Mouse (Mus musculus) liver, postnatal 0 days (tissue): ENCODE results near the gene Proca1. TPM values are rescaled to one million over a fixed set of nuclear protein-coding genes. Genes with fewer than 3 reads are reported as not detected.
"Not testable (repeated sequence)": the region's sequence is repeated elsewhere in the genome, so short reads cannot be mapped to it uniquely, and the experiment has no call there.

Experiments
- ATAC-seq: fragments of 200-750 bp; cut with Nextera tagmentation; 2 replicates; pipeline ENCODE4 v1.8.0; 2017; ENCODE audit warnings: mild to moderate bottlenecking, moderate library complexity
- DNase-seq: peaks from one replicate; pipeline ENCODE4 v3.0.0-alpha.2; 2016
- H3K27ac ChIP-seq: fragments of 300-500 bp; sonication (generic); 2 replicates; pipeline ENCODE4 v1.5.1; 2014; ENCODE audit warnings: antibody characterized with exemption, moderate library complexity, mild to moderate bottlenecking, low read depth
- H3K27me3 ChIP-seq: fragments of 300-500 bp; sonication (generic); 2 replicates; pipeline ENCODE4 v1.6.1; 2014; ENCODE audit warnings: low read length, control low read depth, mixed read lengths; ENCODE audit not compliant: insufficient read depth
- H3K36me3 ChIP-seq: fragments of 300-500 bp; sonication (generic); replicated peaks from 2 replicates; pipeline ENCODE4 v1.6.1; 2014; ENCODE audit warnings: mild to moderate bottlenecking, control low read depth, low read length, moderate library complexity, mixed read lengths; ENCODE audit not compliant: insufficient read depth
- H3K4me1 ChIP-seq: fragments of 300-500 bp; sonication (generic); 2 replicates; pipeline ENCODE4 v1.6.1; 2014; ENCODE audit warnings: antibody characterized with exemption, mild to moderate bottlenecking, control low read depth; ENCODE audit not compliant: insufficient read depth
- H3K4me2 ChIP-seq: fragments of 300-500 bp; sonication (generic); 2 replicates; pipeline ENCODE4 v1.6.1; 2014; ENCODE audit warnings: low read depth, mild to moderate bottlenecking, low read length, moderate library complexity, mixed read lengths
- H3K4me3 ChIP-seq: fragments of 300-500 bp; sonication (generic); 2 replicates; pipeline ENCODE4 v1.5.1; 2014; ENCODE audit warnings: low read depth, low read length
- H3K9ac ChIP-seq: fragments of 300-500 bp; sonication (generic); replicated peaks from 2 replicates; pipeline ENCODE4 v1.6.1; 2014; ENCODE audit warnings: mild to moderate bottlenecking, moderate library complexity
- H3K9me3 ChIP-seq: fragments of 300-500 bp; sonication (generic); 2 replicates; pipeline ENCODE4 v1.6.1; 2016; ENCODE audit warnings: mild to moderate bottlenecking, control low read depth, low read length, mixed read lengths
- CTCF ChIP-seq: sonication (generic); IDR thresholded peaks from 2 replicates; pipeline ENCODE4 v1.5.1; 2016; ENCODE audit warnings: antibody characterized with exemption, low read depth
- EP300 ChIP-seq: IDR thresholded peaks from 2 replicates; pipeline ENCODE4 v1.6.1; 2016; ENCODE audit warnings: antibody characterized with exemption, low read depth, mild to moderate bottlenecking
- WGBS: fragments of 180-500 bp; shearing (Covaris S2); extraction: QIAGEN DNeasy Blood & Tissue Kit; methylation state at CpG from one replicate; pipeline ENCODE4 v1.1.7; 2014; ENCODE audit not compliant: insufficient replicate concordance; 5-methylcytosine and 5-hydroxymethylcytosine counted together
- polyA plus RNA-seq: library from polyadenylated mRNA; unstranded; fragments of >200 nt; fragmentation: Nextera tagmentation; extraction: Ambion mirVana; gene quantifications from 2 replicates; pipeline ENCODE4 v1.2.1, GENCODE M21; 2015

Gene Proca1
- polyA plus RNA-seq, 1 experiment from 2014 or later: 1.00 TPM

DNA sequence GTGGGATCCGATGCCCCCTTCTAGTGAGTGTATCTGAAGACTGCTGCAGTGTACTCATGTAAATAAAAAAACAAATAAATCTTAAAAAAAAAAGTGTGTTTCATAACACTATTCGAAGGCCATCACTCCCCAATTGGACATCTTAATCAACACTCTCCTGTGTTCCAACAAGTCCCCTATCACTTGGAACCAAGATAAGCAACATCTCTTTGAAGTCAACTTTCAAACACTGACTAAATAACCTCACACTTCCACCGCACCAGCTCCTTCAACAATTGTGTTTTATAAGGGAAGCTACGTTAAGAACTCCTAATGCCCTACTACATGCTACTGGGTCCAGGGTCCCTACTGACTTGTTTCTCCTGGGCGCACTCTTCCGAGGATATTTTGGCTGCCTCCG is 10.7 kb upstream of the Proca1 start:
- 3% methylated on average over 7 of the region's 7 CpGs for WGBS
- DNase-seq: no peak

DNA sequence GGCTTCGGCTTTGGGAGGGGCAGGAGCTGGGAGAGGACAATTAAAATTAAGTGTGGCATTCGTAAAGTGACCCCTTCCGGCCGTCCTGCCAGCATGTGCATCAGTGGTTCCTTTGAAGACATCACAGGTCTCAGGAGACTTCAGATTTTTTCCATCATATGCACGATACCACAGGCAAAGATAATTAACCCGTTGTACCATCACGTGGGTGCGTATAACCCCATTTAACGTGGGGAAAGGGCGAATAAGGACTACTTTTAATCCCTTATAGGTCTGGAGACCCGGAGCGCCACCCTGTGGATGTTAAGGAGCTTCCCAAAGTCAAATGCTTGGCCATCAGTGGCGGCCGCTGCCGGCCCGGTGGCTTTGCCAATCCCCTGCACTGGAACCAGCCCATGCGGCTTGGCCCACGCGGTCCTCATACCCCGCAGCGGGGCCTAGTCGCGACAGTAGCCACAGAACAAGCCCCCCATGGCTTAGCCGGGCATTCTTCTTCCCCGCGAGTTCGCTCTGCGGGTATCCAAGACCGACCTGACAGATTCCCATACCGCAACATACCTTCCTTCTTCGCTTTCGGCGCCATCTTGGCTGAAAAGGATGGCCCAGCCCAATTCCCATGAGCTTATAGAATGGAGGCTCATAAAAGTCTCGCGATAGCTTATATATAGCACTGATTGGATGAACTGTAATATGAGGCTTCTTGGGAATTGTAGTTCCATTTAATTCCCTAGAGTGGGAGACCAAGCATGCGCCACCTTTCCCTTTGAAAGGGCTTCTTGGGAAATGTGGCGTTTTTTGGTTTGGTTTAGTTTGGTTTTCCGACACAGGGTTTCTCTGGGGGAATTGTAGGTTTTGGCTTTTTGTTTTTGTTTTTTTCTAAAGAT is 10.0 kb upstream of the Proca1 start, which contains the start of gene Rpl23a:
Rpl23a (minus strand) TSS at position 624 of the 884 bp plus-strand sequence.
- 1% methylated on average over 38 of the region's 38 CpGs for WGBS
- peaks cover 29% of the 10 kb centered on the region for H3K36me3 ChIP-seq
- H3K4me1 ChIP-seq: peaks cover 31% of the 10 kb centered on the region
- peaks cover 9% of the 10 kb centered on the region for H3K27me3 ChIP-seq
- peak within 1 kb of the TSS; percentile 94 for H3K4me3 ChIP-seq
- H3K4me2 ChIP-seq: peak within 1 kb of the TSS; percentile 90
- peak within 1 kb of the TSS; percentile 93 for H3K9ac ChIP-seq
- ATAC-seq: peak; percentile 82
- TF ChIP-seq CTCF (peak; percentile 42; the same call in 1 of the 2 replicates), EP300 (peak; percentile 75)
- H3K9me3 ChIP-seq: no peaks in the 10 kb centered on the region
- peak; percentile 82 for DNase-seq
- peak within 1 kb of the TSS; percentile 90 for H3K27ac ChIP-seq

More for the DNA sequence above, 10.7 kb upstream of the Proca1 start:
- Histone ChIP-seq H3K4me2 (peak overlapping the region; percentile 90), H3K4me3 (peak overlapping the region; percentile 94), H3K27ac (peak overlapping the region; percentile 90), H3K9me3 (no peaks in the 10 kb centered on the region), H3K9ac (peak overlapping the region; percentile 93), H3K27me3 (0 out of 2 replicates have a peak, but pooled peaks cover 3% of the 10 kb centered on the region), H3K4me1 (peaks cover 31% of the 10 kb centered on the region), H3K36me3 (peaks cover 29% of the 10 kb centered on the region)
- TF ChIP-seq EP300: no peak
- no peak for TF ChIP-seq CTCF
- ATAC-seq: no peak

DNA sequence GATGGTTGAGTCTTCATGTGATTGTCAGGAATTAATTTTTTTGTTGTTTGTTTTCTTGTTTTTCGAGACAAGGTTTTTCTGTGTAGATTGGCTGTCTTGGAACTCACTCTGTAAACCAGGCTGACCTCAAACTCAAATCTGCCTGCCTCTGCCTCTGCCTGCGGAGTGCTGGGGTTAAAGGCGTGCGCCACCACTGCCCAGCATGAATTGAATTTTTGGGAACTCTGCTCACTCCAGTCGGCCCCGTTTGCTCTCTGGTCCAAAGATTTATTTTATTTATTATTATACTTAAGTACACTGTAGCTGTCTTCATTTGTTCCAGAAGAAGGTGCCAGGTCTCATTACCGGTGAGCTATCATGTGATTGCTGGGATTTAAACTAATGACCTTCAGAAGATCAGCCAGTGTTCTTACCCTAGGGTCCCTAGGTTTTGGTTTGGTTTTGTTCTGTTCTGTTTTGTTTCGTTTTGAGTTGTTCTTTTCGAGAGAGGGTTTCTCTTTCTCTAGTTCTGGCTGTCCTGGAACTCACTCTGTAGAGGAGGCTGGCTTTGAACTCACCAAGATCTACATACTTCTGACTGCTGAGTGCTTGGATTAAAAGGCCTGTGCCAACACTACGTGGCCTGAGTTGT is 9.2 kb upstream of the Proca1 start:
- H3K9ac ChIP-seq: no peak overlapping the region; the same call in 1 of the 2 replicates
- H3K9me3 ChIP-seq: no peaks in the 10 kb centered on the region
- peaks cover 17% of the 10 kb centered on the region for H3K27me3 ChIP-seq
- H3K4me2 ChIP-seq: peak overlapping the region; percentile 90
- TF ChIP-seq CTCF: no peak
- TF ChIP-seq EP300: no peak
- DNase-seq: no peak
- peak; percentile 22; the same call in 1 of the 2 replicates for ATAC-seq
- 39% methylated on average over 10 of the region's 10 CpGs for WGBS
- H3K4me1 ChIP-seq: peaks cover 32% of the 10 kb centered on the region
- H3K36me3 ChIP-seq: peaks cover 29% of the 10 kb centered on the region
- H3K4me3 ChIP-seq: peak overlapping the region; percentile 94
- H3K27ac ChIP-seq: peak overlapping the region; percentile 17; the same call in 1 of the 2 replicates

DNA sequence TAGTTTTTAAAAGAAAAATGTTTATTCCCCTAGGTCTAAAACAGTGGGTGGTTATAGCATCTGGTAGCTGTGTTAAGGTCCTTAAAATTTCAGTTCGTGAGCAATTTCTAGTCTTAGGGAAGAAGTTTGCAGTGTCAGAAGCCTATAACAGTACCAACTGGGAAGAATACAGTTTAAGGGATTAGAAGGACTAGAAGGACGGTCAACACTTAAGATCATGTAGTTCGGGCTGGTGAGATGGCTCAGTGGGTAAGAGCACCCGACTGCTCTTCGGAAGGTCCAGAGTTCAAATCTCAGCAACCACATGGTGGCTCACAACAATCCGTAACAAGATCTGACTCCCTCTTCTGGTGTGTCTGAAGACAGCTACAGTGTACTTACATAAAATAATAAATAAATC is 8.5 kb upstream of the Proca1 start:
- not testable (repeated sequence) for H3K9ac ChIP-seq, ATAC-seq, H3K4me3 ChIP-seq, H3K27ac ChIP-seq, H3K4me2 ChIP-seq, H3K9me3 ChIP-seq, DNase-seq
- Histone ChIP-seq H3K27me3 (peaks cover 24% of the 10 kb centered on the region), H3K36me3 (peaks cover 25% of the 10 kb centered on the region), H3K4me1 (peaks cover 37% of the 10 kb centered on the region)
- WGBS: 87% methylated on average over 6 of the region's 6 CpGs

DNA sequence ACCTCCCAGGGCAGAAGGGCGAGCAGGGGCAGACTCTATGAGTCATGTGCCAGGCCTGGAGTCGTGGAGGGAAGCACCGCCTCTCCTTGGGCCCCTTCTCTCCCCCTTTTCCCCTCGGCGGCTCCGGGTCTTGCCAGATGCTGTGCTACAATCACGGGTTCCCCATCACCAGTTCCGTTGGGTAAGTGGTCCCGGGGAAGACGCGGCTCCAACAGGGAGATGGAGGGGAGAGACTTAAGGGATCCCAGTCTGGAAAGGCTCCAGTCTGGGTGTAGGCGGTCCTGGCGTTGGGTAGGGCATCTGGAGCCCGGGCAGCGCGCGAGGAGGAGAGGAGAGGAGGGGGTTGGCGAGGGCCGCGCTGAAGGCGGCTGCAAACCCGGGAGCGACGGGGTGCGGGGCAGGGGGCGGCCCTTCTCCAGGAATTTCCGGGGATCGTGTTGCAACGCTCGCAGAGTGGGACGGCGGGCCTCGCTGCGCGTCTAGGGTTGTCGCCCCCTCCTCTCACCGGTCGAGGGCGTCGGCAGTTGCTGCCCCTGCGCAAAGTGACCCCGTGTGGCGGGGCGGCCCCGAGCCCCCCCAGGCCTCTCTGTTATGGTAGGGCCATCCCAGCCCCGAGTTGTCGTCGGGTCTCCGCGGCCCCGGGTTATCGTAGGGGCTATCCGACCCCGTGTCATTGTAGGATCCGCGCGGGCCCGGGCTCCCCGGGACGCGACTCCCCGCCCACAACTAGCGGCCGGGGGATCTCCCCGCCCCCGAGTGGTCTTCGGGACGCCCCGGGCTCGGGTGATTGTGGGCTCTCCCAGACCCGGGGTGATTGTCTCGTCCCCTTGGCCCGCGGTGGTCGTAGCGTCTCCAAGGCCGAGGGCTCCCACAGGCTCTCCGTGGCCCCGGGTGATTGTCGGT is 4.6 kb upstream of the Proca1 start, which contains the start of gene Rab34:
Rab34 (plus strand) TSS at position 100 of the 903 bp plus-strand sequence.
- peaks cover 14% of the 10 kb centered on the region for H3K4me1 ChIP-seq
- H3K27me3 ChIP-seq: peaks cover 42% of the 10 kb centered on the region
- peak; percentile 63 for DNase-seq
- TF ChIP-seq CTCF (no peak), EP300 (no peak)
- H3K9me3 ChIP-seq: no peaks in the 10 kb centered on the region
- peak within 1 kb of the TSS; percentile 62 for H3K4me3 ChIP-seq
- H3K9ac ChIP-seq: peak within 1 kb of the TSS; percentile 72
- peak; percentile 48 for ATAC-seq
- WGBS: 1% methylated on average over 61 of the region's 80 CpGs
- peaks cover 3% of the 10 kb centered on the region; the same call in 1 of the 2 replicates for H3K36me3 ChIP-seq
- H3K27ac ChIP-seq: peak within 1 kb of the TSS; percentile 79
- H3K4me2 ChIP-seq: peak within 1 kb of the TSS; percentile 84
